Mouse (Mus musculus) adipocyte (in vitro differentiated cells): ENCODE results near the gene Agxt.
A peak's percentile ranks its signal among the peaks of the same experiment; 100 is the strongest.

Experiments
- DNase-seq: peaks from one replicate; pipeline ENCODE4 v3.0.0-alpha.2; 2016; ENCODE audit warnings: low spot score

The Agxt gene

GRCm38 (mm10) chr1:93135036-93135526 is at the start of gene Agxt:
Gene Agxt, plus strand, starts transcription at chr1:93135240.
- DNase-seq = no peak

DNA sequence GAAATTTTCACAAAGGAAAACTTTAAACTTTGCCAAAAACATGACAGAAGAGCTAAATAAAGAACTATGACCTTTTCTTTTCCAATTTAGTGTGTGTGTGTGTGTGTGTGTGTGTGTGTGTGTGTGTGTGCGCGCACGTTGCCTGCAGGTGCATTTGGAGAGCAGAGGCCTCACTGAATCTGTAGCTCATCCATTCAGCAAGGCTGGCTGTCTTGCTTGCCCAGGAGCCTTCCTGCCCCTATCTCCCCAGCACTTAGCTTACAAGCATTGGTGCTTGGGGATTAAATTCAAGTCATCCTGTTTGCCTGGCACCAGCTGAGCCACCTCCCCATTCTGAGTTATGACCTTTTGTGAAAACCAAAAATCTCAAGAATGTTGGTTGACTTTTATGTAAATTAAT is 42.5 kb upstream of the Agxt start:
- DNase-seq = no peak

DNA sequence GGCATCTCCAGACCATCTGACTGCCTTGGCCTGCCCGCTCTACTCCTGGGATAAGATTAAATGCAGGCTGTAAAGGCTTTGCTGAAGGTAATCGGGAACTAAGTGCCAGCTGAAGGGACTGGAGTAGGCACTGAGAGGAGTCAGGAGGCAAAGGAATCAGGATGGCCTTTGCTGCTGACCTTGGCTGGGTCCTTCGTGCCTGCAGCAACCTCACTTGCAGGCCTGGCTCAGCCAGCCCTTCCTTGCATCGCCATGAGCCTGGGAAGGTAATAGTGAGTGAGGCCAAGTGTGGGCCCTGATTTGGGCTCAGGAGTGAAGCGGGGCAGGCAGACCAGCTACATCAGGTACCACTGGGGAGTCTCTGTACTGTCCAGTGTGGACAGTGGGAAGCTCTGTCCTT is 36.1 kb upstream of the Agxt start:
- no peak for DNase-seq

DNA sequence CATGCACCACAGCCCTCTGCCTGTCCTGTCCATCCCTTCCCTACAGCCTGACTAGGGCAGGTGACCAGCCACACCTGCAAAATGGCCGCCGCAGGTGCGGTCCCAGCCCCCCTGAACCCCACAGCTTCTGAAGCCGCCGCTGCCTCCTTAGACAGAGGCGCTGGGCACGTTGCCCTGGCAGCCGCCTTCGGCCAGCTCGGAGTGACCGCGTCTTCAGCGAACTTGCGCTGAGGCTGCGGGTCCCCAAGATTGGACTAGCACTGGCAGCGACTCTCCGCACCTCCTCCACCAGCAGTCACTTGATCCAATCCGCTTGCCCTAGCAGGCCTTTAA is 34.8 kb upstream of the Agxt start:
- no peak for DNase-seq

DNA sequence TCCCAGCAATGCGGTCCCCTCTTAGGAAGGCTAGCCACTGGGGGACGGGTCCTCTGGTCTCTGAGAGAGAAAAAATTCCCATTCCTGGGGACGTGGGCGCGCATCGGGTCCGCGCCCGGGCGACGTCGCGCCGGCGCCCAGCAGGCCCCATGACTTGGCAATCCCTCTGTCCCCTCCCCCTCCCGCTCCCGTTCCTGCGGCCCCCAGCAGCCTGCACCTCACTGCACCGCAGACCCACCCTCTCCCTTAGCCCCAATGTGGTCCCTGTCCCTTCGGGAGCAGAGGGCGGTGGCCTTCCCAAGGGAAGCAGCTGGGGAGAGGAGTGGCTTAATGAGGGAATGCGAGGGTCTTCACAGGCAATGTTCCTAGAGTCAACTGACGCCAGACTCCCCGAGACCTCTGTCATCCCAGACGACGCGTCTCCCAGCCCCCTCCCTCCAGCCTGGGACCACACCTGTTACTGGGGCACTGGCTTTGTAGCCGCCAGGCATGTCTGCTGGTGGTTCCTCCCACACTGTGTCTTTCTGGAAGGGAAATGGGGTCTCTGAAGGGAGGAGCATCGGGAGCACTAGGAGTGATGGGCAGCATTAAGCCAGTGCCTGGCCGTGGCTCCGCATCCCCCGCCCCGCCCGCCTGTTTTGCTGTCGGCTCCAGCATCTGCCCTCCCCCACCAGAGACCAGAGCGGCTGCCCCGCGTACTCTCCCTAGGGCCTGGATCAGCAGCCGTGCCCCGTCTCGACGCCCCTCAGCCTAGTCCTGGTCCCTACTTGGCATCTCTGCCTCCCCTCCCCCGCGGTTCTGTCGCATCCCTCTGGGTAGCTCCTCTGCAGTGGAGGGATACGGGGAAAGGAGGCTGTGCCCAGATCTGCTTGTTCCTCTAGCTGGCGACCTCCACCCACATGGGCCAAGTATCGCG is 34.2 kb upstream of the Agxt start:
- no peak for DNase-seq

DNA sequence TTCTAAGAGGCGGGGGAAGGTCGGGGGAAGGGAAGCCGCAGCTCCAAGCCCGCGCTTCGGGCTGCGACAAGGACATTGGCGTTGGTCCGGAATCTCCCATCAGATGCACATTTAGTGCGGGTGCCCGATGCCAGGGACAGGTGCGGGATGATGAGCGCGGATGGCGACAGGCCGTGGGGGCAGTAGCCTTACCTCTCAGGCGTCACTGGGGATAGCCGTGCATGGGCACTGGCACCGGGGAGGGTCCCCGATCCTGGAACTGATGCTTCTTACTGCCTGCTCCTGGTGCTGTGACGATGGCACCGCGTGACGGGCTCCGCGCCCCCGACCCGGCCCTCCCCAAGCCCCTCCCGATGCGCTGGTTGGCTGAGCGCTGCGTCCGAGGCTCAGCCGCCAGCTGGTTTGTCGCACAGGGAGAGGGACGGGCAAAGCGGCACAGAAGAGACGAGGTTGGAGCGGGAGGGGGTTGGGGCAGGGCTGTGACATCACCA is 33.4 kb upstream of the Agxt start, which contains the start of gene Kif1a:
Gene Kif1a, minus strand, starts transcription at position 381 of the 491 bp plus-strand sequence.
- no peak for DNase-seq

GRCm38 (mm10) chr1:93102700-93103099 is 32.3 kb upstream of the Agxt start:
- DNase-seq = no peak

GRCm38 (mm10) chr1:93114713-93115463 is 20.2 kb upstream of the Agxt start:
- no peak for DNase-seq

GRCm38 (mm10) chr1:93115471-93115870 is 19.6 kb upstream of the Agxt start:
- DNase-seq = no peak

DNA sequence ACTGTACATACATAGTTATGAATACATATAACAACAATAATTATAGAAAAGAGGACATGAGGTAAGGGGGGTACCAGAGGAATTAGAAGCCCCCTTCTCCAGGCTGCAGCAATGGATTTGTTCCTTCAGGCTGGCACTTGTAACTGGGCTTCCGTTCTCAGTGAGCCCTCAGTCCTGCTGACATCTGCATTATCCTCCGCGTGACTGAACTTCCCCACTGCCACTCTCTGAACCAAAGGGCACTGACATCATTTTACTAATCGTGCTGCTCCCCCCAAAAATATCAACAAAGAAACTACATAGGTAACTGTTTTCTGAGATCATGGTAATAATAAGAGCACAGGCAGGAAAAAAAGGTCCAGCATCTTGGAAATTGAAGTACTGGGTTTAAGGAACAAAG is 16.2 kb upstream of the Agxt start:
- DNase-seq = no peak

GRCm38 (mm10) chr1:93123179-93123854 is 11.7 kb upstream of the Agxt start:
- no peak for DNase-seq

- peak; percentile 19 for DNase-seq
Observed at GRCm38 (mm10) chr1:93124066-93124465, 11.0 kb upstream of the Agxt start.

GRCm38 (mm10) chr1:93125256-93125655 is 9.8 kb upstream of the Agxt start:
- DNase-seq = peak; percentile 59

DNA sequence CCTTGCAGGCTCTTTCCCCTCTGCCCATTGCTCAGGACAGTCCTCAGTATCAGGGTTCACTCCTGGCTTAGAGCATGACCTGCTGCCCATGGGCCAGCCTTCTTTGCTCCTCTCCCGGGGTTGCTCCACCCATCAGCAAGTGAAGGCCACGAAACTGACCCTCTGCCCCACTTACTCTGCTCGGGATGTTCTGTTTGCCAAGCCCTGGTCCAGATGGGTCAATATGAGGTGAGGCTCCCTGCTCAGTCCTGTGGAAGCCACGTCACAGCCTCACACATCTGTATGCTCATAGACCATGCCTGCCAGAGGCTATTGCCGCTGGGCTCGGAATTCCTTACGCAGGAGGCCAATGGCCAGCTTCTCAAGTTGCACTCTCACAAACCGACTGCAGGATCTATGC is 6.8 kb upstream of the Agxt start:
- no peak for DNase-seq

GRCm38 (mm10) chr1:93128710-93129349 is 6.2 kb upstream of the Agxt start:
- peak; percentile 65 for DNase-seq

- no peak for DNase-seq
Observed at GRCm38 (mm10) chr1:93130242-93130983, 4.6 kb upstream of the Agxt start.

- DNase-seq = no peak
Observed at GRCm38 (mm10) chr1:93132676-93133075, 2.4 kb upstream of the Agxt start.

DNA sequence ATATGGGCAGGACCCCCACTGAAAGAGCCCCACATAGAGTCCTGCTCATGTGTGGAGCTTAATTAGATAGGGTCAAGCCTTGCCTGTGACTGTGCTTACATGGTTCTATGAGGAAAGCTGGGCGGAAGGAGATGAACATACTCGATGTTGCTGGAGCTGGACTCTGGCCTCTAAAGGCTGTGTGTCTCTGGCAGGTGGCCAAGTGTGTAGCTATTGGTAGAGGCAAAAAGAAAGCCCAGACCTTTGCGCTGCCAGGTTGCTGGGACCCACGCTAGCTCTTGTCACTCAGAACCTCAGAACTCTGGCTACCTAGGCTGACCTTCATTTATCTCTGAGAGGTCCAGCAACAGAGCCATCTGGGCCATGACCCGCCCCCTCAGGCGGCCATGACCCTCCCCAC is 3.5 kb downstream of the Agxt start:
- no peak for DNase-seq

- no peak for DNase-seq
Observed at GRCm38 (mm10) chr1:93139713-93140112, 4.7 kb downstream of the Agxt start.

GRCm38 (mm10) chr1:93142871-93143270 is 7.8 kb downstream of the Agxt start:
- DNase-seq = peak; percentile 52

GRCm38 (mm10) chr1:93144176-93144575 is 9.1 kb downstream of the Agxt start:
- no peak for DNase-seq
